Mouse (Mus musculus): ENCODE results near the gene Sec22b.

Sec22b gene

GRCm38 (mm10) chr3:97939626-97940510 lies 38.9 kb downstream of the Sec22b start:
- peak; percentile 43 for DNase-seq (ENCODE audit: inconsistent ontology term)

GRCm38 (mm10) chr3:97940511-97941204 lies 39.7 kb downstream of the Sec22b start:
- peak; percentile 27 for DNase-seq (ENCODE audit: inconsistent ontology term)

GRCm38 (mm10) chr3:97941440-97942259 lies 40.7 kb downstream of the Sec22b start:
- no peak for DNase-seq (ENCODE audit: inconsistent ontology term)

GRCm38 (mm10) chr3:97942260-97942950 lies 41.4 kb downstream of the Sec22b start:
- peak; percentile 93 for DNase-seq (ENCODE audit: inconsistent ontology term)

- DNase-seq (ENCODE audit: inconsistent ontology term), result no peak
Measured at GRCm38 (mm10) chr3:97944462-97944861, 43.5 kb downstream of the Sec22b start.

GRCm38 (mm10) chr3:97946439-97946838 lies 45.4 kb downstream of the Sec22b start:
- DNase-seq (ENCODE audit: inconsistent ontology term), result peak; percentile 43

- DNase-seq (ENCODE audit: inconsistent ontology term), result no peak
Measured at GRCm38 (mm10) chr3:97948518-97948917, 47.5 kb downstream of the Sec22b start.

- no peak for DNase-seq (ENCODE audit: inconsistent ontology term)
Measured at GRCm38 (mm10) chr3:97949946-97950345, 49.0 kb downstream of the Sec22b start.

- DNase-seq (ENCODE audit: inconsistent ontology term), result no peak
Measured at GRCm38 (mm10) chr3:97951134-97951533, 50.1 kb downstream of the Sec22b start.

- DNase-seq (ENCODE audit: inconsistent ontology term), result no peak
Measured at GRCm38 (mm10) chr3:97953196-97953595, 52.2 kb downstream of the Sec22b start.

GRCm38 (mm10) chr3:97956322-97956721 lies 55.3 kb downstream of the Sec22b start:
- DNase-seq (ENCODE audit: inconsistent ontology term), result no peak

GRCm38 (mm10) chr3:97956926-97957325 lies 55.9 kb downstream of the Sec22b start:
- no peak for DNase-seq (ENCODE audit: inconsistent ontology term)

GRCm38 (mm10) chr3:97960783-97961594 lies 60.0 kb downstream of the Sec22b start:
- DNase-seq (ENCODE audit: inconsistent ontology term), result no peak

GRCm38 (mm10) chr3:97961962-97962361 lies 61.0 kb downstream of the Sec22b start:
- DNase-seq (ENCODE audit: inconsistent ontology term), result no peak

- no peak for DNase-seq (ENCODE audit: inconsistent ontology term)
Measured at GRCm38 (mm10) chr3:97964878-97965353, 63.9 kb downstream of the Sec22b start.

- DNase-seq (ENCODE audit: inconsistent ontology term), result no peak
Measured at GRCm38 (mm10) chr3:97967627-97968026, 66.6 kb downstream of the Sec22b start.

GRCm38 (mm10) chr3:97968191-97968590 lies 67.2 kb downstream of the Sec22b start:
- DNase-seq (ENCODE audit: inconsistent ontology term), result no peak

GRCm38 (mm10) chr3:97969019-97969418 lies 68.0 kb downstream of the Sec22b start:
- DNase-seq (ENCODE audit: inconsistent ontology term), result no peak

- DNase-seq (ENCODE audit: inconsistent ontology term), result no peak
Measured at GRCm38 (mm10) chr3:97971117-97971516, 70.1 kb downstream of the Sec22b start.

- no peak for DNase-seq (ENCODE audit: inconsistent ontology term)
Measured at GRCm38 (mm10) chr3:97972200-97972599, 71.2 kb downstream of the Sec22b start.
